Comparison of ENCODE assay signal across 9 mouse cellular contexts in the genomic region with DNA sequence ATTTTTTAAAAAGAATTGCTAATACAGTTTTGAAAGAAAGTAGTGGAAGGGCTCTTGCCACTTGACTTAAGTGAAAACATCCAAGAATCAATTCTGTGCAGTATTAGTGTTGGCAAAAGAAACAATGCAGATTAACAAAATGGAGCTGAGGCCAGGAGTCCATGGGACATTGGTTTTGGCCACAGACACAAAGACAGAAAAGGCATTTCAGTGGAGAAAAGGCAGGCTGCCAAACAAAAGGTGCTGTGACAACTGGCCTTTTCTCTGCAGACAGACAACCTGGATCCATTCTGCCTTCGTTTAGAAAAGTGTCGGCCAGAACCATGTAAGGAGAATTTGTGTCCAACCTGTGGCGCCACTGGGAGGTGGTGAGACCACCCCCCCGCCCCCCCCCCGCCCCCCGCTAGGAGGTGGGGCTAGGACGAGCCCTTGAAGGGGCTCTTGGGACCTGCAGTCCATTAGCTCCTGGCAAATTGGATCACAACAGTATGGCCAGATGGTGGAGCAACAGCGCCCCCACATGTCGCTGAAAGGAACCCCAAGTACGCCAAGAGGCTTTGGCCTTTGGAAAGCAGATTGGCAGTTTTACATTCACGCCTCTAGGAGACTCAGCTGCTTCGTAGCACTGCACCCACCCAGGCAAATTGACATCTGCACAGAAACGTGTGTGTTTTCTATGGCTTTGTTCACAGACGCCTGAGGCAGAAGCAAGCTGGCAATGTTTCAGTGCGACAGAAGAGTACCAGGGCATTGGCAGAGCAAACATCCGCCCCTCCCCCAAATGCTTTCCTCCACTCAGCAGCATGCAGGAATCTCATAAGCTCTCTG. TPM values are rescaled to one million over a fixed set of nuclear protein-coding genes. Genes with fewer than 3 reads are reported as not detected.
DNase-seq lines count a peak whose midpoint lies in the region; ATAC-seq lines count a peak whose summit lies in the region.
"Had no signal": no experiment of that assay in that cellular context is flagged by ENCODE, and none has a peak within 500 bp of the region (broad histone marks: within the 10 kb centered on the region; RNA-seq: fewer than 3 reads in every experiment).

No protein-coding gene starts in this region.

- no peaks in the 10 kb centered on the region for H3K27me3 ChIP-seq in embryonic facial prominence, embryonic 15.5 days
- H3K27me3 ChIP-seq in heart, embryonic 11.5 days (ENCODE audit: control insufficient read depth, insufficient read depth, low read length): peaks cover 10% of the 10 kb centered on the region
- H3K27me3 ChIP-seq in kidney, embryonic 15.5 days: no peaks in the 10 kb centered on the region
- no peaks in the 10 kb centered on the region for H3K27me3 ChIP-seq in limb, embryonic 15.5 days
- no peaks in the 10 kb centered on the region for H3K27me3 ChIP-seq in stomach, embryonic 14.5 days (ENCODE audit: control insufficient read depth, insufficient read depth, low read length)

- H3K36me3 ChIP-seq in embryonic facial prominence, embryonic 15.5 days: no peaks in the 10 kb centered on the region
- no peaks in the 10 kb centered on the region for H3K36me3 ChIP-seq in heart, embryonic 11.5 days (ENCODE audit: control insufficient read depth, insufficient read depth, low read length)
- H3K36me3 ChIP-seq in kidney, embryonic 15.5 days: no peaks in the 10 kb centered on the region
- H3K36me3 ChIP-seq in limb, embryonic 15.5 days: no peaks in the 10 kb centered on the region
- no peaks in the 10 kb centered on the region for H3K36me3 ChIP-seq in stomach, embryonic 14.5 days (ENCODE audit: control insufficient read depth, insufficient read depth, low read length)
- H3K36me3 ChIP-seq: G1E had no signal

- H3K27ac ChIP-seq in embryonic facial prominence, embryonic 15.5 days (replicated peaks): peak overlapping the region; percentile 48; the same call in 1 of the 2 replicates
- no peak overlapping the region for H3K27ac ChIP-seq in heart, embryonic 11.5 days (ENCODE audit: low read depth, low read length)
- H3K27ac ChIP-seq in kidney, embryonic 15.5 days: no peak overlapping the region; the same call in 1 of the 2 replicates
- H3K27ac ChIP-seq in limb, embryonic 15.5 days: peak overlapping the region; percentile 54
- peak overlapping the region; percentile 22; the same call in 1 of the 2 replicates for H3K27ac ChIP-seq in stomach, embryonic 14.5 days (ENCODE audit: low read length)

- H3K9me3 ChIP-seq in embryonic facial prominence, embryonic 15.5 days (replicated peaks): no peaks in the 10 kb centered on the region
- no peaks in the 10 kb centered on the region for H3K9me3 ChIP-seq in heart, embryonic 11.5 days (replicated peaks; ENCODE audit: control insufficient read depth, low read length)
- no peaks in the 10 kb centered on the region for H3K9me3 ChIP-seq in kidney, embryonic 15.5 days (replicated peaks)
- no peaks in the 10 kb centered on the region for H3K9me3 ChIP-seq in limb, embryonic 15.5 days
- H3K9me3 ChIP-seq in stomach, embryonic 14.5 days (ENCODE audit: control insufficient read depth, low read depth, low read length): no peaks in the 10 kb centered on the region
- H3K9me3 ChIP-seq: G1E had no signal

- peak overlapping the region; percentile 49 for H3K4me2 ChIP-seq in embryonic facial prominence, embryonic 15.5 days (replicated peaks)
- peak overlapping the region; percentile 45 for H3K4me2 ChIP-seq in heart, embryonic 11.5 days
- peak overlapping the region; percentile 56 for H3K4me2 ChIP-seq in kidney, embryonic 15.5 days
- peak overlapping the region; percentile 49 for H3K4me2 ChIP-seq in limb, embryonic 15.5 days
- H3K4me2 ChIP-seq in stomach, embryonic 14.5 days (replicated peaks; ENCODE audit: low read depth, low read length): peak overlapping the region; percentile 43

- peak; percentile 90 for DNase-seq in 3T3-L1 (ENCODE audit: low read depth, low spot score)
- DNase-seq in adrenal gland, postnatal 4 days (ENCODE audit: low spot score in 2 of 2): peak; percentile 75
- DNase-seq in natural killer cell, adult 2 months (ENCODE audit: low spot score in 2 of 2): peak; percentile 72 to 81

- H3K9ac ChIP-seq in embryonic facial prominence, embryonic 15.5 days: 0 out of 2 replicates have a peak overlapping the region, but pooled peaks have one; percentile 6
- no peak overlapping the region for H3K9ac ChIP-seq in heart, embryonic 11.5 days (ENCODE audit: low read depth, low read length)
- H3K9ac ChIP-seq in kidney, embryonic 15.5 days: peak overlapping the region; percentile 0; the same call in 1 of the 2 replicates
- no peak overlapping the region for H3K9ac ChIP-seq in limb, embryonic 15.5 days
- no peak overlapping the region for H3K9ac ChIP-seq in stomach, embryonic 14.5 days (replicated peaks; ENCODE audit: low read depth, low read length)

- peak overlapping the region; percentile 28 for H3K4me3 ChIP-seq in embryonic facial prominence, embryonic 15.5 days (replicated peaks)
- no peak overlapping the region for H3K4me3 ChIP-seq in heart, embryonic 11.5 days (ENCODE audit: low read depth, low read length)
- peak overlapping the region; percentile 15 for H3K4me3 ChIP-seq in kidney, embryonic 15.5 days (replicated peaks)
- H3K4me3 ChIP-seq in limb, embryonic 15.5 days: peak overlapping the region; percentile 21
- no peak overlapping the region for H3K4me3 ChIP-seq in stomach, embryonic 14.5 days (ENCODE audit: low read depth, low read length)

- peaks cover 17% of the 10 kb centered on the region for H3K4me1 ChIP-seq in embryonic facial prominence, embryonic 15.5 days
- H3K4me1 ChIP-seq in heart, embryonic 11.5 days (ENCODE audit: control insufficient read depth, insufficient read depth, low read length): peaks cover 19% of the 10 kb centered on the region
- peaks cover 8% of the 10 kb centered on the region for H3K4me1 ChIP-seq in kidney, embryonic 15.5 days
- peaks cover 7% of the 10 kb centered on the region for H3K4me1 ChIP-seq in limb, embryonic 15.5 days
- H3K4me1 ChIP-seq in stomach, embryonic 14.5 days (ENCODE audit: control insufficient read depth, insufficient read depth, low read length): 0 out of 2 replicates have a peak, but pooled peaks cover 4% of the 10 kb centered on the region

- 1% methylated on average over 16 of the region's 16 CpGs for WGBS in embryonic facial prominence, embryonic 15.5 days
- 3% methylated on average over 16 of the region's 16 CpGs for whole genome bisulfite sequencing in heart, embryonic 11.5 days (ENCODE audit: insufficient replicate concordance)
- WGBS in kidney, embryonic 15.5 days: 3% methylated on average over 16 of the region's 16 CpGs
- WGBS in limb, embryonic 15.5 days: 4% methylated on average over 16 of the region's 16 CpGs
- WGBS in stomach, embryonic 14.5 days: 3% methylated on average over 16 of the region's 16 CpGs

- peak; percentile 52 for ATAC-seq in embryonic facial prominence, embryonic 15.5 days (ENCODE audit: insufficient number of reproducible peaks, low FRiP score, low TSS enrichment, low read depth)
- ATAC-seq in heart, embryonic 11.5 days (replicated peaks; ENCODE audit: insufficient number of reproducible peaks, low FRiP score, low TSS enrichment): 0 out of 2 replicates have a peak, but pooled peaks have one; percentile 36
- peak; percentile 78 for ATAC-seq in kidney, embryonic 15.5 days (replicated peaks; ENCODE audit: low FRiP score)
- ATAC-seq in limb, embryonic 15.5 days (ENCODE audit: insufficient number of reproducible peaks, low FRiP score, low TSS enrichment, low read depth): peak; percentile 73
- ATAC-seq in stomach, embryonic 14.5 days (ENCODE audit: insufficient number of reproducible peaks, insufficient read depth, low FRiP score, low read depth): peak; percentile 70

RNA-seq across cellular contexts. Expression of gene Osbpl5, which starts 8.5 kb away (rescaled TPM):
- total RNA-seq in adrenal gland, postnatal 4 days (2021): 10 to 100 TPM; 42.3 to 50.7 TPM
- polyA plus RNA-seq in embryonic facial prominence, embryonic 15.5 days (2015; fragmentation: Nextera tagmentation; extraction: Ambion mirVana): 61.5 and 65.2 TPM in 2 replicates
- 26.6 and 30.8 TPM in 2 replicates for polyA plus RNA-seq in heart, embryonic 11.5 days (2014; fragmentation: Nextera tagmentation; extraction: Ambion mirVana)
- 31.9 and 34.0 TPM in 2 replicates for polyA plus RNA-seq in kidney, embryonic 15.5 days (2015; fragmentation: Nextera tagmentation; extraction: Ambion mirVana)
- polyA plus RNA-seq in limb, embryonic 15.5 days (2015; fragmentation: Nextera tagmentation; extraction: Ambion mirVana): 63.2 and 66.8 TPM in 2 replicates
- polyA plus RNA-seq in stomach, embryonic 14.5 days (2014; fragmentation: Nextera tagmentation; extraction: Ambion mirVana): 46.1 and 46.6 TPM in 2 replicates
- polyA plus RNA-seq: G1E had no signal

RNA-seq across cellular contexts. Expression of gene Mrgprg, which starts 18.5 kb away (rescaled TPM):
- total RNA-seq in adrenal gland, postnatal 4 days (2021): not detected
- not detected in 2 replicates for polyA plus RNA-seq in embryonic facial prominence, embryonic 15.5 days (2015; fragmentation: Nextera tagmentation; extraction: Ambion mirVana)
- not detected in 2 replicates for polyA plus RNA-seq in heart, embryonic 11.5 days (2014; fragmentation: Nextera tagmentation; extraction: Ambion mirVana)
- polyA plus RNA-seq in kidney, embryonic 15.5 days (2015; fragmentation: Nextera tagmentation; extraction: Ambion mirVana): not detected in 2 replicates
- not detected in 2 replicates for polyA plus RNA-seq in limb, embryonic 15.5 days (2015; fragmentation: Nextera tagmentation; extraction: Ambion mirVana)
- 0.14 TPM in 1 of 2 replicates, not detected in the other for polyA plus RNA-seq in stomach, embryonic 14.5 days (2014; fragmentation: Nextera tagmentation; extraction: Ambion mirVana)
- polyA plus RNA-seq: G1E had no signal

RNA-seq across cellular contexts. Expression of gene Mrgpre, which starts 36.0 kb away (rescaled TPM):
- 1 to 10 TPM; 3.0 to 3.4 TPM for total RNA-seq in adrenal gland, postnatal 4 days (2021)
- 1.9 and 2.5 TPM in 2 replicates for polyA plus RNA-seq in embryonic facial prominence, embryonic 15.5 days (2015; fragmentation: Nextera tagmentation; extraction: Ambion mirVana)
- polyA plus RNA-seq in heart, embryonic 11.5 days (2014; fragmentation: Nextera tagmentation; extraction: Ambion mirVana): 2.3 and 3.4 TPM in 2 replicates
- 1.7 and 2.0 TPM in 2 replicates for polyA plus RNA-seq in kidney, embryonic 15.5 days (2015; fragmentation: Nextera tagmentation; extraction: Ambion mirVana)
- polyA plus RNA-seq in limb, embryonic 15.5 days (2015; fragmentation: Nextera tagmentation; extraction: Ambion mirVana): 1.6 and 2.1 TPM in 2 replicates
- 1.7 and 2.7 TPM in 2 replicates for polyA plus RNA-seq in stomach, embryonic 14.5 days (2014; fragmentation: Nextera tagmentation; extraction: Ambion mirVana)
- total RNA-seq: G1E had no signal
- polyA plus RNA-seq: G1E had no signal

Comparison
In these comparisons a context has a peak if more than half of its experiments do, and no peak if none do; other contexts are left out.
1. H3K27ac ChIP-seq: peak in embryonic facial prominence, embryonic 15.5 days (single experiment), limb, embryonic 15.5 days (single experiment) and stomach, embryonic 14.5 days (single experiment); none in heart, embryonic 11.5 days (single experiment) and kidney, embryonic 15.5 days (single experiment).
2. H3K4me3 ChIP-seq: peak in embryonic facial prominence, embryonic 15.5 days (single experiment), kidney, embryonic 15.5 days (single experiment) and limb, embryonic 15.5 days (single experiment); none in heart, embryonic 11.5 days (single experiment) and stomach, embryonic 14.5 days (single experiment).
3. H3K9ac ChIP-seq: peak in embryonic facial prominence, embryonic 15.5 days (single experiment) and kidney, embryonic 15.5 days (single experiment); none in heart, embryonic 11.5 days (single experiment), limb, embryonic 15.5 days (single experiment) and stomach, embryonic 14.5 days (single experiment).
4. Peak in every context shown above with its lines, with median percentiles within 50 percentile points of each other: DNase-seq, ATAC-seq and H3K4me2 ChIP-seq.